ENCODE assay signal across 10 mouse cellular contexts in genomic region chr1:92754793-92755488, GRCm38 (mm10).
DNase-seq lines count a peak whose midpoint lies in the region; ATAC-seq and TF ChIP-seq lines count a peak whose summit lies in the region.
"Had no signal": no experiment of that assay in that cellular context is flagged by ENCODE, and none has a peak within 500 bp of the region (broad histone marks: within the 10 kb centered on the region; RNA-seq: fewer than 3 reads in every experiment).

No protein-coding gene starts in this region.

- peaks cover 9% of the 10 kb centered on the region; the same call in 1 of the 2 replicates for H3K4me1 ChIP-seq in lung, embryonic 14.5 days (ENCODE audit: insufficient read depth)
- H3K4me1 ChIP-seq in limb, embryonic 11.5 days (ENCODE audit: control insufficient read depth, insufficient read depth, low read length), result peaks cover 14% of the 10 kb centered on the region

- H3K9ac ChIP-seq in lung, embryonic 14.5 days, result no peak overlapping the region
- no peak overlapping the region for H3K9ac ChIP-seq in limb, embryonic 11.5 days (ENCODE audit: low read length)
- H3K9ac ChIP-seq: midbrain, embryonic 13.5 days; stomach, embryonic 15.5 days had no signal

- H3K4me2 ChIP-seq in lung, embryonic 14.5 days, result no peak overlapping the region
- no peak overlapping the region for H3K4me2 ChIP-seq in limb, embryonic 11.5 days (ENCODE audit: low read depth, severe bottlenecking)
- H3K4me2 ChIP-seq: midbrain, embryonic 13.5 days; stomach, embryonic 15.5 days had no signal

- no peak for TF ChIP-seq CTCF in lung, embryonic 14.5 days (IDR thresholded peaks at IDR 0.05; ENCODE audit: low read depth)

- H3K27ac ChIP-seq in lung, embryonic 14.5 days (ENCODE audit: low read depth), result no peak overlapping the region
- H3K27ac ChIP-seq in limb, embryonic 11.5 days (replicated peaks; ENCODE audit: low read depth, low read length), result no peak overlapping the region
- H3K27ac ChIP-seq: midbrain, embryonic 13.5 days; stomach, embryonic 15.5 days had no signal

- no peak overlapping the region for H3K4me3 ChIP-seq in lung, embryonic 14.5 days (ENCODE audit: low read depth, low read length)
- H3K4me3 ChIP-seq in limb, embryonic 11.5 days (ENCODE audit: low read depth, low read length), result no peak overlapping the region
- H3K4me3 ChIP-seq: midbrain, embryonic 13.5 days; stomach, embryonic 15.5 days had no signal

- 63% methylated on average over 20 of the region's 20 CpGs for WGBS in lung, embryonic 14.5 days
- WGBS in limb, embryonic 11.5 days, result 57% methylated on average over 20 of the region's 20 CpGs

- DNase-seq in lung, embryonic 14.5 days, result peak; percentile 67
- DNase-seq in lung, postnatal 25 days (ENCODE audit: low spot score), result no peak
- DNase-seq in adrenal gland, postnatal 14 days, result peak; percentile 74
- peak; percentile 84 to 90 for DNase-seq in cerebellum, postnatal 10 days
- DNase-seq in limb, embryonic 11.5 days (ENCODE audit: low spot score), result peak; percentile 31
- no peak for DNase-seq in kidney, postnatal 25 days
- no peak for DNase-seq in urinary bladder, postnatal 25 days (ENCODE audit: low spot score)
- no peak for DNase-seq in spleen, postnatal 36 days (ENCODE audit: low spot score in 2 of 2)

- ATAC-seq in lung, embryonic 14.5 days (ENCODE audit: insufficient read depth), result no peak
- ATAC-seq in limb, embryonic 11.5 days (ENCODE audit: insufficient number of reproducible peaks, low FRiP score, low TSS enrichment, low read depth), result 0 out of 2 replicates have a peak, but pooled peaks have one; percentile 9
- ATAC-seq: midbrain, embryonic 13.5 days had no signal

- no peaks in the 10 kb centered on the region for H3K36me3 ChIP-seq in lung, embryonic 14.5 days (ENCODE audit: insufficient read depth)
- H3K36me3 ChIP-seq in limb, embryonic 11.5 days (ENCODE audit: control insufficient read depth, insufficient read depth, low read length), result no peaks in the 10 kb centered on the region
- H3K36me3 ChIP-seq: midbrain, embryonic 13.5 days; stomach, embryonic 15.5 days had no signal

- no peaks in the 10 kb centered on the region for H3K27me3 ChIP-seq in lung, embryonic 14.5 days (ENCODE audit: insufficient read depth, low read length)
- no peaks in the 10 kb centered on the region for H3K27me3 ChIP-seq in limb, embryonic 11.5 days (ENCODE audit: control insufficient read depth, insufficient read depth, low read length)
- H3K27me3 ChIP-seq: midbrain, embryonic 13.5 days; stomach, embryonic 15.5 days had no signal

- H3K9me3 ChIP-seq in lung, embryonic 14.5 days (ENCODE audit: low read depth, low read length), result no peaks in the 10 kb centered on the region
- no peaks in the 10 kb centered on the region for H3K9me3 ChIP-seq in limb, embryonic 11.5 days (ENCODE audit: control insufficient read depth, low read length)
- H3K9me3 ChIP-seq: midbrain, embryonic 13.5 days; stomach, embryonic 15.5 days had no signal

Comparison
In these comparisons a context has a peak if more than half of its experiments do, and no peak if none do; other contexts are left out.
1. DNase-seq: peak in lung, embryonic 14.5 days (single experiment), adrenal gland, postnatal 14 days (single experiment), cerebellum, postnatal 10 days (2 of 2) and limb, embryonic 11.5 days (single experiment); none in lung, postnatal 25 days (single experiment), kidney, postnatal 25 days (0 of 2), urinary bladder, postnatal 25 days (single experiment) and spleen, postnatal 36 days (0 of 2).